Mouse (Mus musculus): Measurements from ENCODE around the gene 9230112D13Rik. TPM values are rescaled to one million over a fixed set of nuclear protein-coding genes. Genes with fewer than 3 reads are reported as not detected.

Gene 9230112D13Rik
- polyA plus RNA-seq, 1 experiment from 2014 or later: not detected

DNA sequence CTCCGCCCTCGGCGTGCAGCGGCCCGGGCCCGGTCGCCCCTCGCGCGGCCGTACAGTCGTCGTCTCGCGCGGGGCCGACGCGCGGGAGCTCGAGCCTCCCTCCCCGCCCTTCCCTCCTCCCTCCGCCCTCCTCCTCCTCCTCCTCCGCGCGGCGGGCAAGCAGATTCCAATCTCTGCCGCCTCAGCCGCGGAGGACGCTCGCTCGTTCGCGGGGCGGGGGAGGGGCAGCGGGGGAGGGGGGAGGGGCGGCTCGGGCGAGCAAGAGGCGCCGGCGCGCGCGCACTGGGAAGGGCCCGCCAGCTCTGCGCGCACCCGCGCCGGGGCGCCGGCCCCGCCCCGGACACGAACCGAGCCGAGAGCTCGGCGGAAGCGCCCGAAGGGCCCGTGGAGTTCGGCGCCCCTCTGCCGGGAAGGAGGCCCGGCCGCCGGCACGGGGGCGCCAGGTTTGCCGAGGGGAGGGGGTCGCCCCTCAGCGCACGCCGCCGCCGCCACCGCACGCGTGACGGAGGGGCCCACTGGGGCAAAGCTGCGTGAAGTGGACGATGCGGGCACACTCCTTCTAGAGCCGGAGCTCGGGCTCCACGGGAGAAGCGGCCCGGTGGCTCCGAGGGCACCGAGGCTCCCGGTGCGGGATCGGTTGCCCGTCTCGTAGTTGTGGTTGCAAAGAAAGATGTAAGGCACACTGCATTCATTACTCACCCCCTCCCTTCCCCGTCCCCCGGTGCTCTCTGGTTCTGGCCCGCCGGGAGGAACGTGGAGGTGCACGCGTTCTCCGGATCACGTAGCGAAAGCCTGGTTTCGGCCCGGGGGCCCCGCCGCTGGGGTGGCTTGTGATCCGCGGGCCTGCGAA lies 19.9 kb downstream of the 9230112D13Rik start:
- in situ Hi-C loops (cut with MboI; ENCODE audit: low pct_unique_long_range_greater_than_20kb): loop anchor here (5.0 kb wide), 1 partner anchor 45 kb away; no protein-coding TSS in a partner anchor
- no peak for TF ChIP-seq CTCF (IDR thresholded peaks at IDR 0.05)
- ChIA-PET CTCF (no interaction called here), POLR2A (interaction anchor here (1.0 to 1.3 kb wide), 2 partner anchors 13 to 45 kb away, joined by 3 read pairs; no protein-coding TSS in a partner anchor)
- no peaks in the 10 kb centered on the region for H3K27me3 ChIP-seq
- DNase-seq (ENCODE audit: low read depth, low spot score) (no peak), ATAC-seq (peak; percentile 68)

- ChIA-PET CTCF (no interaction called here), POLR2A (interaction anchor here (1.0 to 1.3 kb wide), 2 partner anchors 12 to 46 kb away, joined by 3 read pairs; no protein-coding TSS in a partner anchor)
- DNase-seq (ENCODE audit: low read depth, low spot score) (no peak), ATAC-seq (peak; percentile 29)
- no peaks in the 10 kb centered on the region for H3K27me3 ChIP-seq
- in situ Hi-C loops (cut with MboI; ENCODE audit: low pct_unique_long_range_greater_than_20kb): loop anchor here (5.0 kb wide), 1 partner anchor 45 kb away; no protein-coding TSS in a partner anchor
- TF ChIP-seq CTCF (IDR thresholded peaks at IDR 0.05): no peak
Observed at GRCm38 (mm10) chr14:34501804-34502474, 20.7 kb downstream of the 9230112D13Rik start.

DNA sequence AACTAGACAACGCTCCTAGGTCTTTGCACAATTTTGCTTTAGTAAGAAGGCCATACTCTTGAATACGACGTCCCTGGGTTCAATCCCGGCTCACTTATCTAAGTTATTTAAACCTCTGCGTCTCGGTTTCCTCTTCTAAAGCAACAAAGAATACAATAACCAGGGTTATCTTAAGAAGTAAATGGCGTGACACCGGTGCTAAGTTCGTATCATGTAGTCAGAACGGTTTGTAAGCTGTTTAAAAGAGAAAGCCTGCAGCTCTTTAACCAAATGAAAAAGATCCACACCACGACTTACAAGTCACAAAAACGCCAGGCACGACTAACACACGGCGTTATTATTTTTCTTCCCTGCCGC lies 21.2 kb downstream of the 9230112D13Rik start:
- in situ Hi-C loops (cut with MboI; ENCODE audit: low pct_unique_long_range_greater_than_20kb): loop anchor here (5.0 kb wide), 1 partner anchor 46 kb away; no protein-coding TSS in a partner anchor
- no peak for ATAC-seq
- no peak for TF ChIP-seq CTCF (IDR thresholded peaks at IDR 0.05)
- no peaks in the 10 kb centered on the region for H3K27me3 ChIP-seq
- DNase-seq (ENCODE audit: low read depth, low spot score): no peak
- ChIA-PET POLR2A (no interaction called here), CTCF (no interaction called here)

- no peak for TF ChIP-seq CTCF (IDR thresholded peaks at IDR 0.05)
- H3K27me3 ChIP-seq: no peaks in the 10 kb centered on the region
- ChIA-PET POLR2A (interaction anchor here (1.4 kb wide), 1 partner anchor 13 kb away, joined by 3 read pairs; no protein-coding TSS in a partner anchor), CTCF (interaction anchor here (0.7 to 1.6 kb wide), 4 partner anchors 8 to 39 kb away, joined by 3 to 6 read pairs (median 4); no protein-coding TSS in a partner anchor)
- in situ Hi-C loops (cut with MboI; ENCODE audit: low pct_unique_long_range_greater_than_20kb): loop anchor here (5.0 kb wide), 1 partner anchor 47 kb away; no protein-coding TSS in a partner anchor
- DNase-seq (ENCODE audit: low read depth, low spot score) (no peak), ATAC-seq (no peak)
Observed at GRCm38 (mm10) chr14:34500309-34500708, 22.3 kb downstream of the 9230112D13Rik start.

DNA sequence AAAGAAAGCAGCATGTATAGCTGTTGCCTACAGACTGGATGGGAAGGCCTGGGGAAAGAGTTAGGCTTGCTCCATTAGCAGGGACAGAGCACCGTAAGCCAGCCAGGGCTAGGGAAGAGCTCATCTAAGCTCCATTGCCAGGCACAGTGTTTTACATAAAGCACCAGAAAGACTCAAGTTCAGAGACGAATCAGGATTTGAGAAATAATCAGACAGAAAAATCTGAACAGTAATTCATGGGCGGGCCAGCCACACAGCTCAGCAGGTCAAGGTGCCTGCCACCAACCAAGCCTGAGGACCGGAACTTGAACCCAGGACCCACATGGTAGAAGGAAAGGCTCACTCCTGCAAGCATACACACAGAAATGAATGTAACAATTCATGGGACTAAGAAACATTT lies 22.9 kb downstream of the 9230112D13Rik start:
- in situ Hi-C loops (cut with MboI; ENCODE audit: low pct_unique_long_range_greater_than_20kb): loop anchor here (5.0 kb wide), 1 partner anchor 48 kb away; no protein-coding TSS in a partner anchor
- no peaks in the 10 kb centered on the region for H3K27me3 ChIP-seq
- CTCF ChIA-PET: interaction anchor here (0.9 to 1.6 kb wide), 3 partner anchors 9 to 38 kb away, joined by 3 to 6 read pairs (median 4); no protein-coding TSS in a partner anchor
- no peak for TF ChIP-seq CTCF (IDR thresholded peaks at IDR 0.05)
- POLR2A ChIA-PET: interaction anchor here (1.4 kb wide), 1 partner anchor 12 kb away, joined by 3 read pairs; no protein-coding TSS in a partner anchor
- no peak for ATAC-seq
- no peak for DNase-seq (ENCODE audit: low read depth, low spot score)

DNA sequence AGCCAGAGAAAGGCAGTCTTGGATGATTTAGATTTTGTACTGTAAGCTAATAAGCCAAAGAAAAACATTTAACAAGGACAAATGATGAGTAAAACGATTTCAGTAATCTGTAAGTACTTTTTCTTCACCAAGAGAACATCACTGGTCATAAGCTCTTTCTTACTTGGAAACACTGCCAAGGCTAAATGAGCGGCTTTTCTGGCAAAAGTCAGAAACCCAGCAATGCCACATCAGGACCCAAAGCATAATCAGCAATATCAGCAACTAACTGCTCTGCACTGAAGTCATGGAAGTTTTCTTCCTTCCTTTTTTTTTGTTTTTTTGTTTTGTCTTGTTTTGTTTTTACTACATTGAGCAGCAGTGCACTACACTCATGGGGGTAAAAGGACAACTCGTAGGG lies 25.3 kb downstream of the 9230112D13Rik start:
- in situ Hi-C loops (cut with MboI; ENCODE audit: low pct_unique_long_range_greater_than_20kb): no loop called here
- CTCF ChIA-PET: interaction anchor here (1.9 kb wide), 1 partner anchor 15 kb away, joined by 6 read pairs; no protein-coding TSS in a partner anchor
- DNase-seq (ENCODE audit: low read depth, low spot score) (no peak), ATAC-seq (no peak)
- H3K27me3 ChIP-seq: no peaks in the 10 kb centered on the region
- no peak for TF ChIP-seq CTCF (IDR thresholded peaks at IDR 0.05)
- POLR2A ChIA-PET: interaction anchor here (1.2 kb wide), 1 partner anchor 10 kb away, joined by 3 read pairs; no protein-coding TSS in a partner anchor

DNA sequence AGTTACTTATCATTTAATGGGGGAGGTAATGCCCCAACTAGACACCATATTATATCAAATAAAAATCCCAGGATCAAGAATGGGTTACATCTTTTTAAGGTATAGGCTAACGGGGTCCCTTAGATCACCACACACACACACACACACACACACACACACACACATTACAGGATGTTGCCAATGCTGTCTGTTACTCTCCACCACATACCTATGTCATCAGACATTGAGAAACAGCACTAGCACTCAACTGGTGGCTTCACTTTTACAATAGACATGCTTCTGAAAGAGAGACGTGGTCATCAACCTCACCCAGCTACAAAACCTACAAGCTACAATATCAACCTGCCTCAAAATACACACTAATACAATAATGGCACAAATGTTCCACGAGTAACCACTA lies 28.9 kb downstream of the 9230112D13Rik start:
- DNase-seq (ENCODE audit: low read depth, low spot score) (no peak), ATAC-seq (no peak)
- no peak for TF ChIP-seq CTCF (IDR thresholded peaks at IDR 0.05)
- POLR2A ChIA-PET: no interaction called here
- H3K27me3 ChIP-seq: no peaks in the 10 kb centered on the region
- in situ Hi-C loops (cut with MboI; ENCODE audit: low pct_unique_long_range_greater_than_20kb): no loop called here
- CTCF ChIA-PET: no interaction called here

- POLR2A ChIA-PET: no interaction called here
- in situ Hi-C loops (cut with MboI; ENCODE audit: low pct_unique_long_range_greater_than_20kb): no loop called here
- TF ChIP-seq CTCF (IDR thresholded peaks at IDR 0.05): no peak
Observed at GRCm38 (mm10) chr14:34492688-34493087, 29.9 kb downstream of the 9230112D13Rik start.

DNA sequence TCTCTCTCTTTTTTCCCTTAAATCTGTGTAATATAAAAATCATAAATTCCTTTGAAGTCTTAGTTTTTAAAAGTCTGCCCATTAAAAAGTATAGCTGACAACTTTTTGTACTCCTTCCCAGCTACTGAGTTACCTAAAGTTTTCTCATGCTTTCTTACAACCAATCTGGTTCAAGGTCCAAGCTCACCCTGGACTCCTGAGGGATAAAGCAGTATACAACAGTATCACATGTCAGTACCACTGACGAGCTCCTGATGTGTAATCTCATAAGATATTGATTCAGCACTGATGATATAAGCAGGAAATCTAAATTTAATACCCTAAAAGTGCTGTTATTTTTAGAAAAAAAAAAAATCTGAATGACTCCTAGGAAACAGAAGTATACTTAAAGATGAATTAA lies 31.6 kb downstream of the 9230112D13Rik start:
- ATAC-seq (no peak), DNase-seq (ENCODE audit: low read depth, low spot score) (no peak)
- in situ Hi-C loops (cut with MboI; ENCODE audit: low pct_unique_long_range_greater_than_20kb): no loop called here
- no peaks in the 10 kb centered on the region for H3K27me3 ChIP-seq
- CTCF ChIA-PET: interaction anchor here (1.1 to 1.7 kb wide), 2 partner anchors 9 to 56 kb away, joined by 3 to 6 read pairs; no protein-coding TSS in a partner anchor
- POLR2A ChIA-PET: no interaction called here
- no peak for TF ChIP-seq CTCF (IDR thresholded peaks at IDR 0.05)

More at GRCm38 (mm10) chr14:34492688-34493087, 29.9 kb downstream of the 9230112D13Rik start:
- CTCF ChIA-PET: interaction anchor here (1.2 kb wide), 1 partner anchor 9 kb away, joined by 4 read pairs; no protein-coding TSS in a partner anchor
- no peak for DNase-seq (ENCODE audit: low read depth, low spot score)
- no peak for ATAC-seq
- H3K27me3 ChIP-seq: no peaks in the 10 kb centered on the region

- TF ChIP-seq CTCF (IDR thresholded peaks at IDR 0.05): no peak
- ATAC-seq: no peak
- CTCF ChIA-PET: interaction anchor here (1.3 to 2.0 kb wide), 4 partner anchors 10 to 53 kb away, joined by 3 to 6 read pairs (median 4); no protein-coding TSS in a partner anchor
- POLR2A ChIA-PET: interaction anchor here (0.8 to 1.6 kb wide), 2 partner anchors 13 to 23 kb away, joined by 3 to 5 read pairs; partner anchors contain the start of gene Bmpr1a
- no peaks in the 10 kb centered on the region for H3K27me3 ChIP-seq
- DNase-seq (ENCODE audit: low read depth, low spot score): no peak
- in situ Hi-C loops (cut with MboI; ENCODE audit: low pct_unique_long_range_greater_than_20kb): no loop called here
Observed at GRCm38 (mm10) chr14:34489928-34490327, 32.7 kb downstream of the 9230112D13Rik start.
